Mouse (Mus musculus): ENCODE results near the gene Prima1.

GRCm38 (mm10) chr12:103202592-103203544, 39.1 kb downstream of the Prima1 start:
- TF ChIP-seq CTCF (IDR thresholded peaks at IDR 0.05; ENCODE audit: extremely low read depth, insufficient read depth, low read length) (no peak), POLR2A (IDR thresholded peaks at IDR 0.05; ENCODE audit: extremely low read depth, insufficient read depth, low read length) (no peak)
